Mouse (Mus musculus) neutrophil, adult 65 days (primary cell): ENCODE data around the gene Kdm4d. TPM values are rescaled to one million over a fixed set of nuclear protein-coding genes. Genes with fewer than 3 reads are reported as not detected.

ENCODE experiments used
- total RNA-seq: library from RNA; stranded (reverse); gene quantifications from 2 replicates; pipeline ENCODE4 v1.2.4, GENCODE M21; 2023

Kdm4d gene
- total RNA-seq: 0.22 and 0.25 TPM in 2 replicates

DNA sequence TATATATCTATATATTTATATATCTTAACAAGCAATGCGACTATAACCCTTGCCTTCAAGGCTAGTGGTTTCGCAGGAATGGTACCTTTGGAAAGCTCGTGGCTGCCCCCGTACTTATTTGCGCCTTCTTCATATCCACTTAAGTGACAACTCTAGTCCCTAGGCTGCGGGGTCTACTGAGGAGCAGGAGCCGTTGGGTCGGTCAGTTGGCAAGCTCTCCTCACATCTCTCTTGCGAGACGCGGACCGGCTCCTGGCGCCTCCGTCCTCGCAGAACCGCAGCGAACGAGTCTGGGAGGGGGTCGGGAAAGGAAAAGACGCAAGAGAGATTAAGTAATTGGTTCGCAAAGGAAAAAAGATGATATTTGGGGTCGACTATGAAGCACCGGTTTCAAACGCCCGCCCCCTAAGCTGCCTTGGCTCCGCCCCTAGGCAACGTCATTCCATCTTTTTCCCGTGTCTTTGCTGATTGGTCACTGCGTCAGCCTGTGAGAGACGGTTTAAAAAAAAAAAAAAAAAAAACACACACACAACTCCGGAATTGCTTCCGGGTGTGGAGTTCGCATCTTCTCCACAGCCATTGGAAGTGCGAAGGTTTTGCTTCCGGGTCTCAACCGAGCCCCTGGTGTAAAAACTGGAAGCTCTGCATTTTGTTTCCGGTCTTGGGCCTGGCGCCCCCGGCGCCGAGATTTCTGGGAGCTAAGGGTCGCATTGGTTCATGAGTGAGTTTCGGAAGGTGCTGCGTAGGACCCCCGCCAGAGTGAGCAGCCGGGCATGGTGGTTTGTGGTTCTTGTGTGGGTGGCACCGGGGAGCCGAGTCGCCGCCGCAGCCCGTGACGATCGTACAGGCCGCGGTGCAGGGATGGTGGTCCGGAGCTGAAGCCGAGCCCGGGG, at the start of gene Kdm4d, which contains the start of gene Cwc15:
TSS of gene Kdm4d (minus strand) at position 460 of the 893 bp plus-strand sequence.
TSS of gene Cwc15 (plus strand) at position 595 of the 893 bp plus-strand sequence.

Other genes with a start within 250 kb of the Kdm4d start
- gene Sesn3, start 225.4 kb downstream of the Kdm4d start, total RNA-seq: 10.5 and 12.7 TPM in 2 replicates
- gene Endod1, start 119.0 kb downstream of the Kdm4d start, total RNA-seq: 5.2 and 7.2 TPM in 2 replicates
- gene Cwc15, start 135 bp upstream of the Kdm4d start, total RNA-seq: 81.6 and 86.4 TPM in 2 replicates
- 0.07 and 0.44 TPM in 2 replicates for gene Amotl1, start 144.6 kb upstream of the Kdm4d start, total RNA-seq
- not detected in 2 replicates for gene Piwil4, start 240.3 kb upstream of the Kdm4d start, total RNA-seq